Mouse (Mus musculus): Measurements from ENCODE around the gene Plb1. TPM values are rescaled to one million over a fixed set of nuclear protein-coding genes. Genes with fewer than 3 reads are reported as not detected.

The Plb1 gene
- polyA plus RNA-seq, 1 experiment, result 0.05 TPM

DNA sequence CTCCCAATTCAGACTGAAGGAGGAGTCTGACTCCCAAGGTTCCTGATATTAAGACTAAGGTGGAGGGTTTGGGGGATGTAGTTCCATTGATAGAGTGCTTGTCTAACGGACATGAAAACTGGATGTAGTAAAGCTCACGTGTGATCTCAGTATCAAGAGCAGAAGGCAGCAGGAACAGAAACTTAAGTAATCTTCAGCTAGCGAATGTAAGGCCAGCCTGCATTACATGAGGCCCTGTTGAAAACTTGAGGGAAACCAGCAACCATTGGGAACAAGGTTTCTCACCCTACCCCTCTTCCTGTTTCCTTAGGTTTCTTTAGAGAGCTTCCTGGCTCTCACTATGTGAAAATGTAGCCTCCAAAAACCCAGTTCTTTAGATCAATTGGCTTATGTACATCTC lies 162.1 kb downstream of the Plb1 start:
- TF ChIP-seq TCF3 (IDR thresholded peaks at IDR 0.05; ENCODE audit: insufficient read length, low read depth), result no peak
- no peak for TF ChIP-seq CEBPB (IDR thresholded peaks at IDR 0.05; ENCODE audit: insufficient read depth, poor library complexity, severe bottlenecking)
- TF ChIP-seq MYOG (IDR thresholded peaks at IDR 0.05; ENCODE audit: control insufficient read depth in 1 of 3, insufficient read depth in 1 of 3, insufficient read length in 2 of 3, low read depth in 2 of 3), result no peak
- TF ChIP-seq E2F4 (IDR thresholded peaks at IDR 0.05; ENCODE audit: insufficient read depth), result no peak
- no peak for TF ChIP-seq MYOD1 (IDR thresholded peaks at IDR 0.05; ENCODE audit: control insufficient read depth in 1 of 3, insufficient read length in 2 of 3, low read depth in 2 of 3)
- no peak for TF ChIP-seq USF1 (IDR thresholded peaks at IDR 0.05; ENCODE audit: low read depth)
- no peak for TF ChIP-seq SRF (IDR thresholded peaks at IDR 0.05; ENCODE audit: control insufficient read depth, insufficient read length, low read depth)
- no peak for TF ChIP-seq MAX (IDR thresholded peaks at IDR 0.05; ENCODE audit: low read depth)
- TF ChIP-seq TCF12 (IDR thresholded peaks at IDR 0.05; ENCODE audit: insufficient read depth, poor library complexity, severe bottlenecking), result no peak
- TF ChIP-seq POLR2AphosphoS2 (IDR thresholded peaks at IDR 0.05; ENCODE audit: insufficient read length, low read depth), result no peak
- no peak for TF ChIP-seq REST (IDR thresholded peaks at IDR 0.05; ENCODE audit: insufficient read depth, insufficient read length)
- no peak for TF ChIP-seq POLR2A (IDR thresholded peaks at IDR 0.05; ENCODE audit: insufficient read length, low read depth)
- Histone ChIP-seq H3K27me3 (ENCODE audit: control insufficient read depth, insufficient read depth, insufficient read length) (no peaks in the 10 kb centered on the region), H3K4me2 (ENCODE audit: low read depth) (no peak overlapping the region), H3K36me3 (ENCODE audit: control insufficient read depth, insufficient read depth) (no peaks in the 10 kb centered on the region), H3K4me3 (no peak overlapping the region), H3K79me2 (ENCODE audit: control insufficient read depth, insufficient read depth) (no peaks in the 10 kb centered on the region), H3ac (ENCODE audit: control insufficient read depth, insufficient read length) (no peak overlapping the region)

DNA sequence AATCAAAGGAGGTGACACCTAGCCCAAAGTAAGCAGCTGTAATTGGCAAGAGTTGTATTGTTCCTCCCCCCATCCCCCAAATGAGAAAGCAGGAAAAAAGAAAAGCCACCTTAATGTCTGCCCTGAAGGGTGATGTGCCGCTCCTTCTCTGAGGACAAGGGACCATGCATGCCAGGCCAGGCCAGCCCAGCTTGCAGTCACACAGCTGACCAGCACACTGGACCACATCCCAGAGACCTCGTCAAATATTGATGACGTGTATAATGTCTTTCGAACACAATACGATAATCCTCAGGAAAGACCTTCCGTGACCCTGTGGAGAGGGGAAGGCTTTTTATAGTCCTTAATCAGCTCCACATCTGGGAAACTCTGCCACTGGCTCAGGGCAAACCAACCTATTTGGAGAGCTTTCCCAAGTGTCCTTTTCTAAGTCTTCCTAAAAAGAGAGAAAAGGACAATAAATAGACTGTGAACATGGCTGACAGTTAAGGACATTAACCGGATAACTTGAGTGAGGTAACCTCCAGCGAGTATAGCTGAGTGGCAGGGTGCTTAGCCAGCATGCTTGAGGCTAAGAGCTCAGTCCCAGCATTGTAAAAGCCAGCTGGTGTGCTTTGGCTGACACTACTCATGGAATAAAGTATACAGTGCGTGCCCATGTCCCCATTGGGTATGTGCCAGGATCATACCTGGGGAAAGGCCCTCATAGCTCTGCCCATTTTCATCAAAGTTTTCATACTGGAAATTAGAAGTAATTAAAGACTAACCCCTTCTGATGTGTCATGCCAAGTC lies 162.8 kb downstream of the Plb1 start:
- Histone ChIP-seq H3K4me3 (no peak overlapping the region), H3K36me3 (ENCODE audit: control insufficient read depth, insufficient read depth) (no peaks in the 10 kb centered on the region), H3ac (ENCODE audit: control insufficient read depth, insufficient read length) (no peak overlapping the region), H3K27me3 (ENCODE audit: control insufficient read depth, insufficient read depth, insufficient read length) (no peaks in the 10 kb centered on the region), H3K79me2 (ENCODE audit: control insufficient read depth, insufficient read depth) (no peaks in the 10 kb centered on the region), H3K4me2 (ENCODE audit: low read depth) (no peak overlapping the region)
- no peak for TF ChIP-seq POLR2AphosphoS2 (IDR thresholded peaks at IDR 0.05; ENCODE audit: insufficient read length, low read depth)
- no peak for TF ChIP-seq TCF12 (IDR thresholded peaks at IDR 0.05; ENCODE audit: insufficient read depth, poor library complexity, severe bottlenecking)
- TF ChIP-seq MAX (IDR thresholded peaks at IDR 0.05; ENCODE audit: low read depth), result no peak
- TF ChIP-seq CEBPB (IDR thresholded peaks at IDR 0.05; ENCODE audit: insufficient read depth, poor library complexity, severe bottlenecking), result no peak
- TF ChIP-seq MYOG (IDR thresholded peaks at IDR 0.05; ENCODE audit: control insufficient read depth in 1 of 3, insufficient read depth in 1 of 3, insufficient read length in 2 of 3, low read depth in 2 of 3), result no peak
- TF ChIP-seq USF1 (IDR thresholded peaks at IDR 0.05; ENCODE audit: low read depth), result no peak
- no peak for TF ChIP-seq TCF3 (IDR thresholded peaks at IDR 0.05; ENCODE audit: insufficient read length, low read depth)
- no peak for TF ChIP-seq E2F4 (IDR thresholded peaks at IDR 0.05; ENCODE audit: insufficient read depth)
- no peak for TF ChIP-seq MYOD1 (IDR thresholded peaks at IDR 0.05; ENCODE audit: control insufficient read depth in 1 of 3, insufficient read length in 2 of 3, low read depth in 2 of 3)
- no peak for TF ChIP-seq REST (IDR thresholded peaks at IDR 0.05; ENCODE audit: insufficient read depth, insufficient read length)
- TF ChIP-seq POLR2A (IDR thresholded peaks at IDR 0.05; ENCODE audit: insufficient read length, low read depth), result no peak
- TF ChIP-seq SRF (IDR thresholded peaks at IDR 0.05; ENCODE audit: control insufficient read depth, insufficient read length, low read depth), result no peak

DNA sequence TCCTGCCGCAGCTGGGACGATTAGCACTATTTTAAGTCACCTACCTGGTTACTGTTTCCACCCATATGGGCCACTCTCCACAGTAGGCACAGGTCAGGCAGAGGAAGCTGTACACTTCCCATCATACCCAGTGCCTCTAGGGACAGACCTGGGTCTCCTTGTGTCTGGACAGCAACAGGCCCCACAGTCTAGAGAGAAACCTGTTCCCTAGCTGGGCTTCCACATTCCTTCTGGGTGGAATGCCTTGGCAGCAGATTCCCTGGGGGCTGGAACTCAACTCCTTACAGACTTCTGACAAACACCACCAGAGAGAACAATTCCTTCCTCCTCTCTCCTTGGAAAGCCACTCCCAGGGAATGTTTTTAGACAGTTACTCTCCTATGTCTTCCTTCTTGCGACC lies 165.2 kb downstream of the Plb1 start:
- no peak overlapping the region for H3K4me2 ChIP-seq (ENCODE audit: low read depth)
- H3ac ChIP-seq (ENCODE audit: control insufficient read depth, insufficient read length), result no peak overlapping the region
- peaks cover 6% of the 10 kb centered on the region for H3K27me3 ChIP-seq (ENCODE audit: control insufficient read depth, insufficient read depth, insufficient read length)
- no peak overlapping the region for H3K4me3 ChIP-seq
- no peaks in the 10 kb centered on the region for H3K36me3 ChIP-seq (ENCODE audit: control insufficient read depth, insufficient read depth)
- TF ChIP-seq E2F4 (IDR thresholded peaks at IDR 0.05; ENCODE audit: insufficient read depth) (no peak), POLR2A (IDR thresholded peaks at IDR 0.05; ENCODE audit: insufficient read length, low read depth) (no peak), MYOG (IDR thresholded peaks at IDR 0.05; ENCODE audit: control insufficient read depth in 1 of 3, insufficient read depth in 1 of 3, insufficient read length in 2 of 3, low read depth in 2 of 3) (no peak), CEBPB (IDR thresholded peaks at IDR 0.05; ENCODE audit: insufficient read depth, poor library complexity, severe bottlenecking) (no peak), TCF3 (IDR thresholded peaks at IDR 0.05; ENCODE audit: insufficient read length, low read depth) (no peak), POLR2AphosphoS2 (IDR thresholded peaks at IDR 0.05; ENCODE audit: insufficient read length, low read depth) (no peak), MYOD1 (IDR thresholded peaks at IDR 0.05; ENCODE audit: control insufficient read depth in 1 of 3, insufficient read length in 2 of 3, low read depth in 2 of 3) (no peak), SRF (IDR thresholded peaks at IDR 0.05; ENCODE audit: control insufficient read depth, insufficient read length, low read depth) (no peak), TCF12 (IDR thresholded peaks at IDR 0.05; ENCODE audit: insufficient read depth, poor library complexity, severe bottlenecking) (no peak), MAX (IDR thresholded peaks at IDR 0.05; ENCODE audit: low read depth) (no peak), USF1 (IDR thresholded peaks at IDR 0.05; ENCODE audit: low read depth) (no peak), REST (IDR thresholded peaks at IDR 0.05; ENCODE audit: insufficient read depth, insufficient read length) (no peak)
- no peaks in the 10 kb centered on the region for H3K79me2 ChIP-seq (ENCODE audit: control insufficient read depth, insufficient read depth)

DNA sequence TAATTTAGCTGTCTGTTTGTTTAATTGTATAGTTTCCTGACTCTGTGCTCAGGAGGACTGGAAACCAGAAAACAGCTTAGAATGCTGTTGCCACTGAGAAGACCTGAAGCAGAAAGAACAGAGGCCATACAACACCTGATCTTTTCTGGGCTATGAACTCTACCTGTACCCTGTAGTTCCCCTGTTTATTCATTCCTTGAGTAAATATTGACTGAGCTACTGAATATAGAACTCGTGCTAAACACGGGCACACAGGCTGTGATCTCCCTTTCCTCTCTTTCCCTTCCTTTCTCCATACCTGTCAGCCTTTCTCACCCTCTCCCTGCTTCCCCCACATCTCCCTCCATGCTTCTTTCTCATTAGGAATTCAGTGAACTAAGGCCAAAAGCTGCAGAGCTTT lies 168.4 kb downstream of the Plb1 start:
- H3K4me2 ChIP-seq (ENCODE audit: low read depth), result no peak overlapping the region
- no peaks in the 10 kb centered on the region for H3K79me2 ChIP-seq (ENCODE audit: control insufficient read depth, insufficient read depth)
- no peak overlapping the region for H3ac ChIP-seq (ENCODE audit: control insufficient read depth, insufficient read length)
- H3K36me3 ChIP-seq (ENCODE audit: control insufficient read depth, insufficient read depth), result no peaks in the 10 kb centered on the region
- H3K4me3 ChIP-seq, result no peak overlapping the region
- TF ChIP-seq CEBPB (IDR thresholded peaks at IDR 0.05; ENCODE audit: insufficient read depth, poor library complexity, severe bottlenecking), result no peak
- TF ChIP-seq POLR2A (IDR thresholded peaks at IDR 0.05; ENCODE audit: insufficient read length, low read depth), result no peak
- TF ChIP-seq USF1 (IDR thresholded peaks at IDR 0.05; ENCODE audit: low read depth), result no peak
- TF ChIP-seq POLR2AphosphoS2 (IDR thresholded peaks at IDR 0.05; ENCODE audit: insufficient read length, low read depth), result no peak
- TF ChIP-seq MAX (IDR thresholded peaks at IDR 0.05; ENCODE audit: low read depth), result no peak
- no peak for TF ChIP-seq E2F4 (IDR thresholded peaks at IDR 0.05; ENCODE audit: insufficient read depth)
- TF ChIP-seq TCF12 (IDR thresholded peaks at IDR 0.05; ENCODE audit: insufficient read depth, poor library complexity, severe bottlenecking), result no peak
- no peak for TF ChIP-seq MYOD1 (IDR thresholded peaks at IDR 0.05; ENCODE audit: control insufficient read depth in 1 of 3, insufficient read length in 2 of 3, low read depth in 2 of 3)
- peaks cover 6% of the 10 kb centered on the region for H3K27me3 ChIP-seq (ENCODE audit: control insufficient read depth, insufficient read depth, insufficient read length)

All from myocyte (in vitro differentiated cells).